Mouse (Mus musculus) layer of hippocampus, adult 9-10 months (tissue): ENCODE results near the gene Vamp3.
A peak's percentile ranks its signal among the peaks of the same experiment; 100 is the strongest.

Source experiments
- DNase-seq: peaks from one replicate; pipeline ENCODE4 v3.0.0; 2022; ENCODE audit warnings: low spot score

The Vamp3 gene

GRCm38 (mm10) chr4:151057347-151058321 lies at the start of gene Vamp3:
Vamp3 (minus strand) TSS chr4:151057963.
- peak; percentile 89 for DNase-seq

- no peak for DNase-seq
Measured at GRCm38 (mm10) chr4:151106468-151106867, 48.7 kb upstream of the Vamp3 start.

- no peak for DNase-seq
Measured at GRCm38 (mm10) chr4:151105886-151106285, 48.1 kb upstream of the Vamp3 start.

- DNase-seq, result no peak
Measured at GRCm38 (mm10) chr4:151104147-151104546, 46.4 kb upstream of the Vamp3 start.

GRCm38 (mm10) chr4:151103646-151104045 lies 45.9 kb upstream of the Vamp3 start:
- peak; percentile 58 for DNase-seq

GRCm38 (mm10) chr4:151097104-151097438 lies 39.3 kb upstream of the Vamp3 start:
- no peak for DNase-seq

- DNase-seq, result no peak
Measured at GRCm38 (mm10) chr4:151096334-151097103, 38.8 kb upstream of the Vamp3 start.

- no peak for DNase-seq
Measured at GRCm38 (mm10) chr4:151095207-151095606, 37.4 kb upstream of the Vamp3 start.

- no peak for DNase-seq
Measured at GRCm38 (mm10) chr4:151089270-151089669, 31.5 kb upstream of the Vamp3 start, which contains the start of gene Gm13090. Gm13090 (plus strand) TSS chr4:151089570.

- no peak for DNase-seq
Measured at GRCm38 (mm10) chr4:151088819-151089218, 31.1 kb upstream of the Vamp3 start.

- DNase-seq, result no peak
Measured at GRCm38 (mm10) chr4:151087358-151087757, 29.6 kb upstream of the Vamp3 start.

GRCm38 (mm10) chr4:151083027-151083426 lies 25.3 kb upstream of the Vamp3 start:
- DNase-seq, result no peak

- no peak for DNase-seq
Measured at GRCm38 (mm10) chr4:151081977-151082376, 24.2 kb upstream of the Vamp3 start.

- no peak for DNase-seq
Measured at GRCm38 (mm10) chr4:151081355-151081754, 23.6 kb upstream of the Vamp3 start.

- no peak for DNase-seq
Measured at GRCm38 (mm10) chr4:151074817-151075216, 17.1 kb upstream of the Vamp3 start.

GRCm38 (mm10) chr4:151073108-151073744 lies 15.5 kb upstream of the Vamp3 start:
- peak; percentile 79 for DNase-seq

GRCm38 (mm10) chr4:151070962-151071361 lies 13.2 kb upstream of the Vamp3 start:
- no peak for DNase-seq

GRCm38 (mm10) chr4:151068751-151069150 lies 11.0 kb upstream of the Vamp3 start:
- DNase-seq, result no peak

GRCm38 (mm10) chr4:151059566-151059965 lies 1.8 kb upstream of the Vamp3 start:
- no peak for DNase-seq

GRCm38 (mm10) chr4:151058634-151059033 lies 871 bp upstream of the Vamp3 start:
- DNase-seq, result no peak

- DNase-seq, result no peak
Measured at GRCm38 (mm10) chr4:151051162-151051561, 6.6 kb downstream of the Vamp3 start.

GRCm38 (mm10) chr4:151046524-151046923 lies 11.2 kb downstream of the Vamp3 start:
- no peak for DNase-seq
